Mouse (Mus musculus): Measurements from ENCODE around the gene Tbcel.

- TF ChIP-seq CTCF (IDR thresholded peaks at IDR 0.05; ENCODE audit: extremely low read depth, insufficient read depth, insufficient read length, insufficient replicate concordance) (no peak), POLR2A (IDR thresholded peaks at IDR 0.05; ENCODE audit: low read depth, low read length) (no peak)
These were observed 5.5 kb upstream of the Tbcel start for GRCm38 (mm10) chr9:42513159-42513558.

Data from spleen, adult 2 months (tissue).